In the genomic region with DNA sequence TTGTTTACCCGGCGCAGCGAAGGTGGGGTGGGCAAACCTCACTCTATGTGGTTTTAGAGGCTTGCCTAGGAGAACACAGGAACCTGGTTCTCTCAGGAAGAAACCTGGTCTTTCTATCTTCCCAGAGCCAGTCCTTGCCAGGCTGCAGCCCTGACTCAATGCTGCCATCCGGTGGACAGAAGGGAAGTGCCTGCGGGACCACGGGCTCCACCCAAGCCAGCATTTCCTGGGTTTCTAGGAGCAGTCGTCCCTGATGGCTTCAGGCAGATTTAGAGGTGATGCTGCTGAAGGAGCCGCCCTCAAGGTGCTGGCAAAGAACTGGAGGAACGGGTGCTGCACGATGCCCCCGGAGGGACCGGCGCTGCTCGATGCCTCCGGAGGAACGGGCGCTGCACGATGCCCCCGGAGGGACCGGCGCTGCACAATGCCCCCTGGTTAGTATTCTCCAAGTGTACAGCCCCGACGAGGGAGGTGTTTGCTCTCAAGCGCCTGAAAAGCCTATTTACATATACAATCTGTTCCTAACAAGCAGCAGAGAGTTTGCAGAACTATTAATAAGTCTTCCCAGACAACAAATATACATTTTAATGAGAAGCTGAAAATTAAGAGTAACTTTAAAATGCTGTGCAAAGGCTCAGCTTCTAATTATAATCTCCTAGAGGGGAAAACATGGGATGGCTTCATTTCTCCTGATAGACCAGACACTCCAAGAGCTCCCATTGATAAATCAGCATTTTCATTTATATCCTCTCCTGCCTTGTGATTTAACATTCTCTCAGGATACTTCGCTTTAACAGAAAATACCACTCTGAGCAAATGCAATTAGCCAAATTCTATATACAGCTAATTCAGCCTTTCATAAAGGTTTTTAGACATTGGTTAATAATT, we compare ENCODE assay signal across 8 mouse cellular contexts. TPM values are rescaled to one million over a fixed set of nuclear protein-coding genes. Genes with fewer than 3 reads are reported as not detected.
DNase-seq lines count a peak whose midpoint lies in the region; ATAC-seq and TF ChIP-seq lines count a peak whose summit lies in the region.

No protein-coding gene starts in this region.

- H3K4me2 ChIP-seq in forebrain, embryonic 14.5 days (ENCODE audit: low read length) = peak overlapping the region; percentile 56
- peak overlapping the region; percentile 45 for H3K4me2 ChIP-seq in liver, postnatal 0 days (ENCODE audit: low read depth, low read length)
- H3K4me2 ChIP-seq in neural tube, embryonic 15.5 days = peak overlapping the region; percentile 80

- no peaks in the 10 kb centered on the region for H3K9me3 ChIP-seq in forebrain, embryonic 14.5 days (replicated peaks; ENCODE audit: control insufficient read depth, low read length)
- H3K9me3 ChIP-seq in liver, postnatal 0 days (ENCODE audit: low read length) = peaks cover 5% of the 10 kb centered on the region; the same call in 1 of the 2 replicates
- no peaks in the 10 kb centered on the region for H3K9me3 ChIP-seq in neural tube, embryonic 15.5 days (replicated peaks)

- peak overlapping the region; percentile 36 for H3K4me3 ChIP-seq in forebrain, embryonic 14.5 days (ENCODE audit: low read depth, low read length)
- H3K4me3 ChIP-seq in liver, postnatal 0 days (ENCODE audit: low read depth, low read length) = 0 out of 2 replicates have a peak overlapping the region, but pooled peaks have one; percentile 19
- H3K4me3 ChIP-seq in neural tube, embryonic 15.5 days (replicated peaks) = peak overlapping the region; percentile 53

- TF ChIP-seq CTCF in liver, postnatal 0 days (IDR thresholded peaks at IDR 0.05; ENCODE audit: low read depth) = peak; percentile 97

- ATAC-seq in forebrain, embryonic 14.5 days = peak; percentile 97
- 0 out of 2 replicates have a peak, but pooled peaks have one; percentile 41 for ATAC-seq in liver, postnatal 0 days
- ATAC-seq in neural tube, embryonic 15.5 days (ENCODE audit: low FRiP score) = peak; percentile 92

- H3K27me3 ChIP-seq in forebrain, embryonic 14.5 days (replicated peaks; ENCODE audit: control insufficient read depth, insufficient read depth, low read length) = no peaks in the 10 kb centered on the region
- peaks cover 11% of the 10 kb centered on the region; the same call in 1 of the 2 replicates for H3K27me3 ChIP-seq in liver, postnatal 0 days (ENCODE audit: insufficient read depth, low read length)
- H3K27me3 ChIP-seq in neural tube, embryonic 15.5 days (replicated peaks) = no peaks in the 10 kb centered on the region

- peak overlapping the region; percentile 87 for H3K27ac ChIP-seq in forebrain, embryonic 14.5 days (ENCODE audit: low read depth, low read length)
- H3K27ac ChIP-seq in liver, postnatal 0 days (ENCODE audit: low read depth) = no peak overlapping the region
- peak overlapping the region; percentile 89 for H3K27ac ChIP-seq in neural tube, embryonic 15.5 days (replicated peaks)

- WGBS in forebrain, embryonic 14.5 days = 2% methylated on average over 25 of the region's 25 CpGs
- 7% methylated on average over 25 of the region's 25 CpGs for WGBS in large intestine, adult 2 months
- WGBS in liver, postnatal 0 days (ENCODE audit: insufficient replicate concordance) = 6% methylated on average over 25 of the region's 25 CpGs
- WGBS in neural tube, embryonic 15.5 days = 3% methylated on average over 25 of the region's 25 CpGs

- H3K36me3 ChIP-seq in forebrain, embryonic 14.5 days (ENCODE audit: control insufficient read depth, insufficient read depth, low read length) = no peaks in the 10 kb centered on the region
- H3K36me3 ChIP-seq in liver, postnatal 0 days (replicated peaks; ENCODE audit: insufficient read depth, low read length) = no peaks in the 10 kb centered on the region
- H3K36me3 ChIP-seq in neural tube, embryonic 15.5 days = no peaks in the 10 kb centered on the region

- TF ChIP-seq EP300 in liver, postnatal 0 days (IDR thresholded peaks at IDR 0.05; ENCODE audit: low read depth) = no peak

- peak; percentile 58 to 73 for DNase-seq in CD8-positive naive resting alpha-beta T cell, adult 2 months (ENCODE audit: low read depth in 2 of 2, low spot score in 2 of 2)
- peak; percentile 23 for DNase-seq in c-Kit-positive CD71-positive TER-119-positive erythroid progenitor cells, embryonic 14.5 days (ENCODE audit: low spot score)
- peak; percentile 95 for DNase-seq in forebrain, embryonic 14.5 days (ENCODE audit: low spot score)
- DNase-seq in heart, postnatal 14 days = peak; percentile 85 to 93
- DNase-seq in large intestine, adult 2 months (ENCODE audit: low read depth, low spot score) = peak; percentile 32
- peak; percentile 83 for DNase-seq in liver, postnatal 0 days
- DNase-seq in testis, postnatal 10 days (ENCODE audit: low spot score) = peak; percentile 93

- H3K4me1 ChIP-seq in forebrain, embryonic 14.5 days (ENCODE audit: control insufficient read depth, insufficient read depth, low read length) = peaks cover 3% of the 10 kb centered on the region; the same call in 1 of the 2 replicates
- peaks cover 3% of the 10 kb centered on the region; the same call in 1 of the 2 replicates for H3K4me1 ChIP-seq in liver, postnatal 0 days (ENCODE audit: insufficient read depth)
- H3K4me1 ChIP-seq in neural tube, embryonic 15.5 days = peaks cover 12% of the 10 kb centered on the region

- peak overlapping the region; percentile 71 for H3K9ac ChIP-seq in forebrain, embryonic 14.5 days (ENCODE audit: low read length)
- no peak overlapping the region; the same call in 1 of the 2 replicates for H3K9ac ChIP-seq in liver, postnatal 0 days (replicated peaks)
- H3K9ac ChIP-seq in neural tube, embryonic 15.5 days (replicated peaks) = peak overlapping the region; percentile 80

- intact Hi-C loops in heart, postnatal 14 days (cut with DNase I) = loop anchor here (1.0 to 5.0 kb wide), 3 partner anchors 178 to 348 kb away; no protein-coding TSS in a partner anchor

RNA-seq across cellular contexts. Expression of gene Adar, which starts 25.9 kb away (rescaled TPM):
- 20.4 and 26.6 TPM in 2 replicates for polyA plus RNA-seq in forebrain, embryonic 14.5 days (2014; fragmentation: Nextera tagmentation; extraction: Ambion mirVana)
- 10 to 100 TPM; 12.5 to 13.5 TPM for total RNA-seq in heart, postnatal 14 days (2021)
- 27.5 and 39.9 TPM in 2 replicates for polyA plus RNA-seq in large intestine, adult 2 months (2012; rRNA removed)
- 5.2 and 5.3 TPM in 2 replicates for polyA plus RNA-seq in liver, postnatal 0 days (2015; fragmentation: Nextera tagmentation; extraction: Ambion mirVana)
- 22.9 and 24.6 TPM in 2 replicates for polyA plus RNA-seq in neural tube, embryonic 15.5 days (2015; fragmentation: Nextera tagmentation; extraction: Ambion mirVana)

Comparison
In these comparisons a context has a peak if more than half of its experiments do, and no peak if none do; other contexts are left out.
1. DNase-seq: peak in every context shown above with its lines; median percentile 95 in forebrain, embryonic 14.5 days; 93 in testis, postnatal 10 days; 89 in heart, postnatal 14 days; 83 in liver, postnatal 0 days; 66 in CD8-positive naive resting alpha-beta T cell, adult 2 months; 32 in large intestine, adult 2 months; 23 in c-Kit-positive CD71-positive TER-119-positive erythroid progenitor cells, embryonic 14.5 days.
2. ATAC-seq: peak in every context shown above with its lines; median percentile 97 in forebrain, embryonic 14.5 days; 92 in neural tube, embryonic 15.5 days; 41 in liver, postnatal 0 days.